Mouse (Mus musculus): ENCODE measurements around the gene Bag1.
"Not testable (repeated sequence)": the region's sequence is repeated elsewhere in the genome, so short reads cannot be mapped to it uniquely, and the experiment has no call there.

Gene Bag1

GRCm38 (mm10) chr4:40936175-40936839, 11.8 kb downstream of the Bag1 start:
- DNase-seq (ENCODE audit: low read depth, low spot score): peak; percentile 92

DNA sequence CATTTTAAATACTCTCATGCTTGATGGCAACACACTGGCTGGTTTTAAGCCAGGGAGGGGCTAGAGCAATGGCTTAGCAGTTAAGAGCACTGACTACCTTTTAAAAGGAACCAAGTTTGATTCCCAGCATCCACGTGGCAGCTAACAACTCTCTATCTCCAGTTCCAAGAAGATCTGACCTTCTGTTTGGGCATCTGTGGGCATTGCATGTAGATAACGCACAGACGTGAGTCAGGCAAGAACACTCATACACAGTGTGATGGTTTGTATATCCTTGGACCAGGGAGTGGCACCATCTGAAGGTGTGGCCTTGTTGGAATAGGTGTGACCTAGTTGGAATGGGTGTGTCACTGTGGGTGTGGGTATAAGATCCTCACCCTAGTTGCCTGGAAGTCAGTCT, 13.7 kb downstream of the Bag1 start:
- not testable (repeated sequence) for DNase-seq (ENCODE audit: low read depth, low spot score)

DNA sequence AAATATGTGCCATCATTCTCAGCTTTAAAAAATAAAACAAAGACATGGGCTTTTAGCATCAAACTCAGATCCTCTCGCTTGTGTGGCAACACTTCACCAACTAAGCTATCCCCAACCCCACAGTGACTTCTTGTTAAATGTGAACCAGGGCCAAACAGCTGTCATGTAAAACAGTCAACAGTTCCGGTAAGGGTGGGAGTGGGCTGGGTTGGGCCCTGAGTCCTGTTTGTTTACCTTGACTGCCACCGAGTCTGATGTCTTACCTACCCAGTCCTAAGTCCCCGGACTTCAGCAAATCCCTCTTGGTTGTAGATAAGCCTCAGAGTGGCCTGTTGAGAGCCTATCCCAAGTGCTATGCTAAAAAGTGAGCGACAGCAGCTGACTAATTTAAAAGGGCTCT, 14.4 kb downstream of the Bag1 start:
- no peak for DNase-seq (ENCODE audit: low read depth, low spot score)

GRCm38 (mm10) chr4:40929046-40929445, 19.0 kb downstream of the Bag1 start:
- no peak for DNase-seq (ENCODE audit: low read depth, low spot score)

DNA sequence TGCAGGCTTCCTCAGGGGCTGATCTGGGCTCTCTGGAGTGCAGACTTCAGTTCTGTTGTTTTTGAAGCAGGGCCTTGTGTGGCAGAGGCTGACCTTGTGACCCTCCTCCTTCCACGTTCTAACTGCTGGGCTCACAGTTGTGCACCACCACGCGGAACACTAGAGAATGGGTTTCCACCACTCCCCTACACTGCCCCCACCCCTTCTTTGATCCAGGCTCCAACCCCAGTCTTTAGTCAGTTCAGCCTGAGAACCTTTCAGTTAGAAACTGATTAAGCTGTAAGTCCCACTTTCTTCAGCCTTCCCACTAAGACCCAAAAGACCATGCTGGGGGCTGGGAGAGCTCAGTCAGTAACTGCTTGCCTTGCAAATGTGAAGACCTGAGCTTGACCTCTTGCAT, 22.5 kb downstream of the Bag1 start:
- DNase-seq (ENCODE audit: low read depth, low spot score): no peak

GRCm38 (mm10) chr4:40923087-40923651, 24.9 kb downstream of the Bag1 start:
- no peak for DNase-seq (ENCODE audit: low read depth, low spot score)

DNA sequence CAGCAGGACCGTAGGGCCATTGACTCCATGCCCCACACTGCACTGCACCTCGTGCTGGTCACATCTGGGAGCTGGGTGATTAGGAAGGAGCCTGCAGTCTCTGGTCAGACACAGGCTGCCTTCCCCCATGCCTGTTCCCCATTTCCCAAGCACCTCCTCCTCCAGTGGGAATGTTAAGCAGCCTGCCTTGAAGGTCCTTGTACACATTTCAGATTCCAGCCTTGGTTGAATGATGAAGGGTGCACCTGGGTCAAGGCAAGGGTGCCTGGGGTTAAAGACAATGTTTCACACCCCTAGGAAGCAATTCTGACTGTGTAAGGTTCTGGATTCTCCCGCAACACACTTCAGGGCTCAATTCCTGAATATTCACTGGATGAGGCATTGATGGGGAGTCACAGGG, 26.8 kb downstream of the Bag1 start:
- no peak for DNase-seq (ENCODE audit: low read depth, low spot score)

GRCm38 (mm10) chr4:40920576-40920975, 27.5 kb downstream of the Bag1 start:
- peak; percentile 71 for DNase-seq (ENCODE audit: low read depth, low spot score)

- no peak for DNase-seq (ENCODE audit: low read depth, low spot score)
These were observed 28.3 kb downstream of the Bag1 start, which contains the start of gene Spink4 for GRCm38 (mm10) chr4:40919785-40920184. Gene Spink4, plus strand, starts transcription at chr4:40920052.

- DNase-seq (ENCODE audit: low read depth, low spot score): no peak
These were observed 31.4 kb downstream of the Bag1 start for GRCm38 (mm10) chr4:40916592-40917155.

- DNase-seq (ENCODE audit: low read depth, low spot score): no peak
These were observed 32.1 kb downstream of the Bag1 start for GRCm38 (mm10) chr4:40915947-40916346.

- no peak for DNase-seq (ENCODE audit: low read depth, low spot score)
These were observed 33.7 kb downstream of the Bag1 start for GRCm38 (mm10) chr4:40914287-40914867.

DNA sequence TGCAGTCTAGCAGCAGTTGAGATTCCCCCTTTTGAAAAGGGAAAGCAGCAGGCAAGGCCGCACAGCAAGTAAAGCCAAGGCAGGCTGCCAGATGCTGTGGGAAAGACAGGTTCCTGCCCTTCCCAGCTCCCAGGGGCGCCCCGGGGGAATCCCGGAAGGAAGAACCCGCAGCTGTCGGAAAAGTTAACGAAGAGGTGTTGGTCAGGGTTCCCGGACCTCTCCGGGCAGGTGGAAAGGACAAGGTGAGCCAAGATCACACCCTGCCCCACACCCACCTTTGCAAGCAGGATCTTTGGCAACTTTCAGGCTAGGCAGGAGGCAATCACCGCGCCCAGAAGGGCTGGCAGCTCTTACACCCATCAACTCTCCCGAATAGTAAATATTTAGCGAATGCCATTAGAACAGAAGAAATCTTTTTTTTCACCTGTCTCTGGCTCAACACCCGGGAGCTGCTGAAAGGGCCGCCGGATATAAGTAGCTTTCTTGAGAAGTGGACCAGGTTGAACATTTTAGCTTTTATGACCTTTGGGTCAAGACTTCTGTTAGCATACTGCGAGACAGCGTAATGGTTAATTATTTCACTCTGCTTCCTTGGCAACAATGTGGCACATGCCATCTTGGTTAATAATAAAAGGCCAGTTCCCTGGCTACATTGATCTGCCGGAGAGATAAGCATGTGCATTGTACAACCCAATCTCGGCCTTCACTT, 39.7 kb downstream of the Bag1 start:
- DNase-seq (ENCODE audit: low read depth, low spot score): no peak

DNA sequence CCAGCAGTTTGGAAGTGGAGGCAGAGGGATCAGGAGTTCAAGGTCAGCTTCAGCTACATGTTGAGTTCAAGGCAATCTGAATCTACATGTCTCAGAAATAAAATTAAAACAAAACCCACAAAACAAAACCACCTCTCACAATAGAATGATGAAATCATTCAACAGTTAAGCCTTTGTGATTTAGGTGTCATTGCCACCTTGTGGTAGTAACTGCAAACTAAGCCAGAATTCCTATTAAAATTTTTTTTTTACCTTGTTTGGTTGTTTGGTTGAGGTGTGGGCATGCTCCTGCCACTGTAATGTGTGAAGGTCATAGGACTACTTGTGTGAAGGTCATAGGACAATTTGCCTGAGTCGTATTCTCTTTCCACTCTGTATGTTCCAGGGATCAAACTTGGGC, 41.8 kb downstream of the Bag1 start:
- peak; percentile 49 for DNase-seq (ENCODE audit: low read depth, low spot score)

DNA sequence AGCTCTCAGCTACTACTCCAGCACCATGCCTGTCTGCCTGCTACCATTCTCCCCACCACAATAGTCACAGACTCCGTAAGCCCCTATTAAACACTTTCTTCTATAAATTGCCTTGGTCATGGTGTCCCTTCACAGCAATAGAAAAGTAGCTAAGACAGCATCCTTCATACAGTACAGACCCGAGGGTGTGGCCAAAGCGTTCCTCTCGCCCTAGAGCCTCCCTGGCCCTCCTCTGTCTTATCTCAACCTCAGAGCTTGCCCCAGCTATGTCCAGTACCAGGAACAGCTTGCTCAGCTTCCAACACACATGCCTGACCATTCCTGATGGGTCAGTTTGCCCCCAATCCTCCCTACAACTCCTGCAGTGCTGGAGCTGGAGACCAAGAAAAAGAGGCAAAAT, 47.5 kb downstream of the Bag1 start:
- DNase-seq (ENCODE audit: low read depth, low spot score): no peak

DNA sequence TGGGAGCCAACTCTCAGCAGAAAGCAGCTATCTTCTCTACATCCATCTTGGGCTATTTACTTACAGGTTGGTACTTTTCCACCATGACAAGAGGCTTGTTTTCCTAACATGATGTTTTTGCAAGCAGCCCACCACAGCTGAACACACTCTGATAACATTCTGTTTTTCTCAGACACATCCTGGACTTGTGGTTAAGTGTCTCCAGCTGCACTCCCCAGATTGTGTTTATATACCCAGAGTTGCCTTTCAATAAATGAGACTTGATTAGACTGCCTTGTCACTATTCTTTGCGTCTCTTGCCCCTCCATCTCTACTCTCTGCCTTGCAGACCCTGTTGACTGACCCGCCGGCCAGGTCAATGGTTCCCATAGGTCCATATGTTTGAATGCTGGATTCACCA, 48.0 kb downstream of the Bag1 start:
- DNase-seq (ENCODE audit: low read depth, low spot score): no peak

DNA sequence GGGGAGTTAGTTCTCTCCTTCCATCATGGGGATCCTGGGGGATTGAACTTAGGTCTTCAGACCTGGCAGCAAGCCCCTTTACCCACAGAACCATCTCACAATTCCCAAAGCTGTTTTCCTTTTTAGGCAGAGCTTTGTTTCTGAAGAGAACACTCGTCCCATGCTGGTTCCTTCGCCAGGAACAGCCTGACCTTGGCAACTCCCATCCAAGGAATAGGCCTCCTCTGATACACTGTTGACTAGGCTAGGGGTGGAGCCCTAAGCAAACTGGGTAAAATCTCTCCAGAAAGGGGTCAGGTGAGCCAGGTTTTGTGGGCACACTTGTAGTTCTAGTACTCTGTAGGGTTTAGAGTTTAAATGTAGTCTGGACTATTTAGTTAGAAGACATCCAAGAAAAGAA, 48.8 kb downstream of the Bag1 start:
- DNase-seq (ENCODE audit: low read depth, low spot score): no peak

- no peak for DNase-seq (ENCODE audit: low read depth, low spot score)
These were observed 49.5 kb downstream of the Bag1 start for GRCm38 (mm10) chr4:40898476-40899044.

- no peak for DNase-seq (ENCODE audit: low read depth, low spot score)
These were observed 52.4 kb downstream of the Bag1 start for GRCm38 (mm10) chr4:40895646-40896045.

DNA sequence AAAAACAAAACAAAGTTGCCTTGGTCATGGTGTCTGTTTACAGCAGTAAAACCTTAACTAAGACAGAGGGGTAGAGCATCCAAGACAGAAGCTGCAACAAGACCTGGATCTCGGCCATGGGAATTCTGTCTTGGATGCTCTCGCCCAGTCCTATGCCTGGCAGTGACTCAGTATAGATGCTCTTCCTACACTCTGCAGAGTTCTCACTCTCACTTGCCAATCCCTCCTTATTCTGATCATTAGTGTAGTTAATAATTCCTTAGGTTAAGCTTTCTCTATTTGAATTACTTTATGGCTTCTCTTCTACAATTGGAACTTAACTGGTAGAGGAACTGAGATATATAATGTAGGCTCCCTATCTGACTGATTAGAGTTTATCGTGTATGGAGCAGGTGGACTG, 53.0 kb downstream of the Bag1 start:
- no peak for DNase-seq (ENCODE audit: low read depth, low spot score)

DNA sequence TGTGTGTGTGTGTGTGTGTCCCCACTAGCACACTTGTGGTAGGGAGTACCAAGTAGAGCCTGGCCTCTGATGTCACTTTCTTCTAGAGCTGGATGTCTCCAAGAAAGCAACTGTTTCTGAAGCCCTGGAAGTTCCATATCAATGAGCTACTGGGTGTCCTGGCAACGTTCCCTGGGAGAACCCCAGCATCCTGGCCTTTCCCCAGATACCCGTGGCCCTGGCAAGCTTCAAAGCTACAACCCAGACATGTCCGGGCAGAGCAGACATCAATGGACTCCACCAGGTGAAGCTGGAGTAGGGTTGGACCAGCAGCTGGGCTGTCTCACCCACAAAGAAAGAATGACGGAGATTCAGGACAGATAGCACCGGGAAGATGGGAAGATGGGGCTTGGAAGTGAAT, 56.9 kb downstream of the Bag1 start:
- DNase-seq (ENCODE audit: low read depth, low spot score): no peak

GRCm38 (mm10) chr4:40889983-40890382, 58.1 kb downstream of the Bag1 start:
- DNase-seq (ENCODE audit: low read depth, low spot score): peak; percentile 36
